Mouse (Mus musculus) lung, embryonic 16.5 days (tissue): ENCODE measurements around the gene Kcnn1. TPM values are rescaled to one million over a fixed set of nuclear protein-coding genes. Genes with fewer than 3 reads are reported as not detected.
A peak's percentile ranks its signal among the peaks of the same experiment; 100 is the strongest.

ENCODE experiments used
- ATAC-seq: fragments of 200-750 bp; cut with Nextera tagmentation; 2 replicates; pipeline ENCODE4 v1.8.0; 2017; ENCODE audit warnings: low read depth, mild to moderate bottlenecking, moderate library complexity
- H3K27ac ChIP-seq: fragments of 300-500 bp; sonication (generic); 2 replicates; pipeline ENCODE4 v1.5.1; 2014; ENCODE audit warnings: mild to moderate bottlenecking, control low read depth, low read length
- H3K27me3 ChIP-seq: fragments of 300-500 bp; sonication (generic); 2 replicates; pipeline ENCODE4 v1.6.1; 2014; ENCODE audit warnings: low read depth, low read length, mixed read lengths; ENCODE audit not compliant: control insufficient read depth, insufficient read depth
- H3K36me3 ChIP-seq: fragments of 300-500 bp; sonication (generic); 2 replicates; pipeline ENCODE4 v1.6.1; 2014; ENCODE audit warnings: low read length; ENCODE audit not compliant: control insufficient read depth, insufficient read depth
- H3K4me1 ChIP-seq: fragments of 300-500 bp; sonication (generic); replicated peaks from 2 replicates; pipeline ENCODE4 v1.6.1; 2014; ENCODE audit warnings: low read length, mixed read lengths; ENCODE audit not compliant: control insufficient read depth, insufficient read depth
- H3K4me2 ChIP-seq: fragments of 300-500 bp; sonication (generic); 2 replicates; pipeline ENCODE4 v1.6.1; 2014; ENCODE audit warnings: low read depth, low read length, control low read depth
- H3K4me3 ChIP-seq: fragments of 300-500 bp; sonication (generic); 2 replicates; pipeline ENCODE4 v1.5.1; 2014; ENCODE audit warnings: mild to moderate bottlenecking, low read length, control low read depth
- H3K9ac ChIP-seq: fragments of 300-500 bp; sonication (generic); 2 replicates; pipeline ENCODE4 v1.6.1; 2014; ENCODE audit warnings: low read length, control low read depth
- H3K9me3 ChIP-seq: fragments of 300-500 bp; sonication (generic); 2 replicates; pipeline ENCODE4 v1.6.1; 2016; ENCODE audit warnings: low read length; ENCODE audit not compliant: control insufficient read depth
- WGBS: fragments of 180-500 bp; shearing (Covaris S2); extraction: QIAGEN DNeasy Blood & Tissue Kit; methylation state at CpG from one replicate; pipeline ENCODE4 v1.1.7; 2014; 5-methylcytosine and 5-hydroxymethylcytosine counted together
- polyA plus RNA-seq: library from polyadenylated mRNA; unstranded; fragments of >200 nt; fragmentation: Nextera tagmentation; extraction: Ambion mirVana; gene quantifications from 2 replicates; pipeline ENCODE4 v1.2.1, GENCODE M21; 2015

Kcnn1 gene
- polyA plus RNA-seq, 1 experiment from 2014 or later, result 0.99 TPM

GRCm38 (mm10) chr8:70820101-70820935 is 42.7 kb downstream of the Kcnn1 start:
- Histone ChIP-seq H3K27ac (peak overlapping the region; percentile 33; the same call in 1 of the 2 replicates), H3K4me1 (peaks cover 8% of the 10 kb centered on the region), H3K27me3 (peaks cover 11% of the 10 kb centered on the region), H3K9me3 (no peaks in the 10 kb centered on the region), H3K4me3 (peak overlapping the region; percentile 27; the same call in 1 of the 2 replicates), H3K4me2 (peak overlapping the region; percentile 46), H3K9ac (peak overlapping the region; percentile 37), H3K36me3 (no peaks in the 10 kb centered on the region)
- peak; percentile 82 for ATAC-seq
- WGBS, result 5% methylated on average over 31 of the region's 31 CpGs

GRCm38 (mm10) chr8:70816679-70817078 is 46.4 kb downstream of the Kcnn1 start:
- H3K4me2 ChIP-seq, result peak overlapping the region; percentile 48
- H3K9ac ChIP-seq, result no peak overlapping the region
- peaks cover 11% of the 10 kb centered on the region for H3K27me3 ChIP-seq
- peak; percentile 45 for ATAC-seq
- no peak overlapping the region for H3K27ac ChIP-seq
- WGBS, result 5% methylated on average over 28 of the region's 30 CpGs
- H3K4me3 ChIP-seq, result peak overlapping the region; percentile 26
- H3K9me3 ChIP-seq, result no peaks in the 10 kb centered on the region
- peaks cover 6% of the 10 kb centered on the region for H3K4me1 ChIP-seq
- H3K36me3 ChIP-seq, result no peaks in the 10 kb centered on the region

GRCm38 (mm10) chr8:70812885-70813284 is 50.2 kb downstream of the Kcnn1 start:
- Histone ChIP-seq H3K9me3 (no peaks in the 10 kb centered on the region), H3K27ac (no peak overlapping the region), H3K4me2 (no peak overlapping the region), H3K9ac (no peak overlapping the region), H3K4me3 (no peak overlapping the region), H3K4me1 (no peaks in the 10 kb centered on the region), H3K27me3 (peaks cover 11% of the 10 kb centered on the region), H3K36me3 (no peaks in the 10 kb centered on the region)
- no peak for ATAC-seq
- WGBS, result 45% methylated on average over 4 of the region's 4 CpGs

- no peaks in the 10 kb centered on the region for H3K9me3 ChIP-seq
- 38% methylated on average over 4 of the region's 4 CpGs for WGBS
- H3K36me3 ChIP-seq, result no peaks in the 10 kb centered on the region
- H3K27ac ChIP-seq, result no peak overlapping the region
- H3K4me1 ChIP-seq, result no peaks in the 10 kb centered on the region
- peaks cover 9% of the 10 kb centered on the region for H3K27me3 ChIP-seq
- no peak overlapping the region for H3K9ac ChIP-seq
- no peak overlapping the region for H3K4me2 ChIP-seq
- no peak overlapping the region for H3K4me3 ChIP-seq
- ATAC-seq, result no peak
Observed at GRCm38 (mm10) chr8:70812055-70812454, 51.0 kb downstream of the Kcnn1 start.

GRCm38 (mm10) chr8:70810962-70811680 is 51.9 kb downstream of the Kcnn1 start:
- Histone ChIP-seq H3K9ac (no peak overlapping the region), H3K4me1 (no peaks in the 10 kb centered on the region), H3K9me3 (no peaks in the 10 kb centered on the region), H3K27me3 (peaks cover under 1% of the 10 kb centered on the region; the same call in 1 of the 2 replicates), H3K36me3 (no peaks in the 10 kb centered on the region), H3K27ac (no peak overlapping the region), H3K4me2 (no peak overlapping the region), H3K4me3 (no peak overlapping the region)
- WGBS, result 61% methylated on average over 20 of the region's 20 CpGs
- ATAC-seq, result no peak

GRCm38 (mm10) chr8:70808955-70809701 is 53.9 kb downstream of the Kcnn1 start:
- no peak overlapping the region for H3K27ac ChIP-seq
- 69% methylated on average over 8 of the region's 8 CpGs for WGBS
- no peaks in the 10 kb centered on the region for H3K36me3 ChIP-seq
- H3K9me3 ChIP-seq, result no peaks in the 10 kb centered on the region
- H3K4me1 ChIP-seq, result peaks cover 2% of the 10 kb centered on the region; the same call in 1 of the 2 replicates
- H3K9ac ChIP-seq, result no peak overlapping the region
- H3K4me2 ChIP-seq, result no peak overlapping the region
- peaks cover 8% of the 10 kb centered on the region for H3K27me3 ChIP-seq
- ATAC-seq, result no peak
- H3K4me3 ChIP-seq, result no peak overlapping the region

GRCm38 (mm10) chr8:70808239-70808638 is 54.8 kb downstream of the Kcnn1 start, which contains the start of gene Il12rb1:
TSS of gene Il12rb1 (plus strand) at chr8:70808449.
- H3K4me2 ChIP-seq, result no peak within 1 kb of the TSS
- H3K9ac ChIP-seq, result no peak within 1 kb of the TSS
- no peak within 1 kb of the TSS for H3K27ac ChIP-seq
- H3K4me1 ChIP-seq, result peaks cover 8% of the 10 kb centered on the region
- ATAC-seq, result no peak
- 46% methylated on average over 5 of the region's 5 CpGs for WGBS
- no peaks in the 10 kb centered on the region for H3K9me3 ChIP-seq
- no peaks in the 10 kb centered on the region for H3K36me3 ChIP-seq
- H3K27me3 ChIP-seq, result peaks cover 13% of the 10 kb centered on the region
- no peak within 1 kb of the TSS for H3K4me3 ChIP-seq

DNA sequence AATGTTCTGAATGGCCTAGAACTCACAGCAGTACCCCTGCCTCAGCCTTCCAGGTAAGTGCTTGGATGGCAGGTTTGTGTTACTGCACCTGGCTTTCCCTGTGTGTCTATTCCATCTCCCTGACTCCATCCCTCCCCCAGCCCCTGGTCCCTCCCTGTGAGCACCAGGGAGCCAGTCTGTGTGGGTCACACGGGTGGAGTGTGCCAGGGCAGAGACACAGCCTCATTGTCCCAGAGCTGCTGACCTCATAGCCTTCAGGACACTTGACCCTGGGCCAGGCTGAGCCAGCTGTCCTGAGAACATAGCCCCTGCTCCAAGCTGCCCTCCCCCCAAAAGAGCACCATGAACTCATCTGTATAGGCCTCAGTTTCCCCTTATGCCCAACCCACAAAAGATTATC is 55.8 kb downstream of the Kcnn1 start:
- no peak overlapping the region for H3K9ac ChIP-seq
- H3K4me1 ChIP-seq, result peaks cover 8% of the 10 kb centered on the region
- H3K27me3 ChIP-seq, result peaks cover 13% of the 10 kb centered on the region
- H3K27ac ChIP-seq, result no peak overlapping the region
- 42% methylated on average over 1 of the region's 1 CpGs for WGBS
- H3K9me3 ChIP-seq, result no peaks in the 10 kb centered on the region
- H3K4me2 ChIP-seq, result no peak overlapping the region
- no peak overlapping the region for H3K4me3 ChIP-seq
- ATAC-seq, result no peak
- H3K36me3 ChIP-seq, result no peaks in the 10 kb centered on the region

DNA sequence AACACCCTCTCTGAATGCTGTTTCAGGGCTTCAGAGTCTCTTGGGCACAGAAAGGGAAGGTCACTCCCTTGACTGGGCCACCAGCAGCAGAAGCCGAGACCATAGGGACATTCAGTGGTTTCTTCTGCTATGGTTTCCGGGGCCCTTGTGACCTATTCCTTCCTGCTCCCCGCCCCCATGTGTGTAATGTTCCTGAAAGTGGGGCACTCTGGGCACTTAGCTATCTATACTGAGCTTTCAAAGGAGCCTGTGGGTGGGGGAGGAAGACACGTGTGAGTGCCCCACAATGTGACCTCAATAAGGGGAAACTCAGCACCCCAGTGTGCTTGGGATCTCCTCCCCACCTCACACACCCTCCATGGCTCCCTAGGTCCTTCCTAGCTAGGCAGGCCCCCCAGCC is 56.5 kb downstream of the Kcnn1 start:
- Histone ChIP-seq H3K36me3 (no peaks in the 10 kb centered on the region), H3K27ac (no peak overlapping the region)
- 55% methylated on average over 4 of the region's 4 CpGs for WGBS

More for the DNA sequence above, 56.5 kb downstream of the Kcnn1 start:
- H3K4me3 ChIP-seq, result no peak overlapping the region
- peaks cover 8% of the 10 kb centered on the region for H3K4me1 ChIP-seq
- no peaks in the 10 kb centered on the region for H3K9me3 ChIP-seq
- H3K4me2 ChIP-seq, result no peak overlapping the region
- H3K27me3 ChIP-seq, result peaks cover 13% of the 10 kb centered on the region
- H3K9ac ChIP-seq, result no peak overlapping the region
- no peak for ATAC-seq
